Mouse (Mus musculus) erythroblast, embryonic 14.5 days (primary cell): ENCODE measurements around the gene Arsb.

Source experiments
- GATA1 ChIP-seq: IDR thresholded peaks from 2 replicates; pipeline ENCODE4 v1.6.1; 2012; ENCODE audit warnings: low read length, inconsistent platforms, mixed read lengths
- TAL1 ChIP-seq: IDR thresholded peaks from 3 replicates; pipeline ENCODE4 v1.6.1; 2012; ENCODE audit warnings: low read length, inconsistent platforms, mixed read lengths

- TF ChIP-seq GATA1: no peak
- no peak for TF ChIP-seq TAL1
Measured at GRCm38 (mm10) chr13:93895430-93895829, 124.0 kb downstream of the Arsb start.
